Mouse (Mus musculus) hindbrain, postnatal 0 days (tissue): ENCODE data around the gene Oprl1. TPM values are rescaled to one million over a fixed set of nuclear protein-coding genes. Genes with fewer than 3 reads are reported as not detected.

Experiments
- ATAC-seq: fragments of 200-750 bp; cut with Nextera tagmentation; 2 replicates; pipeline ENCODE4 v1.8.0; 2017; ENCODE audit warnings: mild to moderate bottlenecking, moderate TSS enrichment, moderate library complexity
- DNase-seq: peaks from one replicate; pipeline ENCODE4 v3.0.0-alpha.2; 2015; ENCODE audit warnings: low spot score
- H3K27ac ChIP-seq: fragments of 300-500 bp; sonication (generic); 2 replicates; pipeline ENCODE4 v1.5.1; 2014; ENCODE audit warnings: mild to moderate bottlenecking
- H3K27me3 ChIP-seq: fragments of 300-500 bp; sonication (generic); 2 replicates; pipeline ENCODE4 v1.6.1; 2014; ENCODE audit warnings: low read length, mixed read lengths; ENCODE audit not compliant: insufficient read depth
- H3K36me3 ChIP-seq: fragments of 300-500 bp; sonication (generic); 2 replicates; pipeline ENCODE4 v1.6.1; 2014; ENCODE audit warnings: low read length, mixed read lengths; ENCODE audit not compliant: insufficient read depth
- H3K4me1 ChIP-seq: fragments of 300-500 bp; sonication (generic); 2 replicates; pipeline ENCODE4 v1.6.1; 2014; ENCODE audit warnings: antibody characterized with exemption, low read length, mixed read lengths; ENCODE audit not compliant: insufficient read depth
- H3K4me2 ChIP-seq: fragments of 300-500 bp; sonication (generic); 2 replicates; pipeline ENCODE4 v1.6.1; 2014; ENCODE audit warnings: low read depth, mild to moderate bottlenecking, low read length, moderate library complexity, mixed read lengths
- H3K4me3 ChIP-seq: fragments of 300-500 bp; sonication (generic); 2 replicates; pipeline ENCODE4 v1.5.1; 2014; ENCODE audit warnings: low read length
- H3K9ac ChIP-seq: fragments of 300-500 bp; sonication (generic); replicated peaks from 2 replicates; pipeline ENCODE4 v1.6.1; 2014; ENCODE audit warnings: mild to moderate bottlenecking, low read length, moderate library complexity, mixed read lengths
- H3K9me3 ChIP-seq: fragments of 300-500 bp; sonication (generic); 2 replicates; pipeline ENCODE4 v1.6.1; 2016; ENCODE audit warnings: low read length, mixed read lengths
- CTCF ChIP-seq: IDR thresholded peaks from 2 replicates; pipeline ENCODE4 v1.5.1; 2016; ENCODE audit warnings: antibody characterized with exemption, control low read depth, low read depth
- WGBS: fragments of 180-500 bp; shearing (Covaris S2); extraction: QIAGEN DNeasy Blood & Tissue Kit; methylation state at CpG from one replicate; pipeline ENCODE4 v1.1.7; 2014; 5-methylcytosine and 5-hydroxymethylcytosine counted together
- polyA plus RNA-seq: library from polyadenylated mRNA; unstranded; fragments of >200 nt; fragmentation: Nextera tagmentation; extraction: Ambion mirVana; gene quantifications from 2 replicates; pipeline ENCODE4 v1.2.1, GENCODE M21; 2015
- total RNA-seq: library from RNA; depleted of rRNA; stranded (reverse); fragments of >200 nt; gene quantifications from 2 replicates; pipeline ENCODE4 v1.2.3, GENCODE M21; 2014

Gene Oprl1
- total and polyA plus RNA-seq, 2 experiments from 2014 or later = 73.1 to 221 TPM

DNA sequence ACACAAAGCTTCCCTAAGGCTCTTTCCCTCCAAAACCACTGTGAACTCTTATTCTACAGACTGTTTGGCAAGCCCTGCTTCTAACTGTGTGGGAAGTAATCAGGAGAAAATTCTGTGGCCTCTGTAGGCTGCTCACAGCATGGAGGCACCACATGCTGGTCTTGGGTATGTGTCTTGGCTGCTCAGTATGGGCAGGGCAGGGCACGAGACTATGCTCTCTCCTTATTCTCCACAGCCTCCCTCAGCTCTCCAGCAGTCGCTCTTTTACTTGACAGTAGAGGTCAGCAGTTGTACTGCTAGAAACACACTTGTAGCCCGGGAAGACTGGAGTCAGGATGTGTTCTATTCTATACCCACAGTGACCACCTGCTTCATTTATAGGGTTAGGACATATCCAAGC lies 5.2 kb downstream of the Oprl1 start:
- 20% methylated on average over 3 of the region's 3 CpGs for WGBS
- H3K36me3 ChIP-seq = 0 out of 2 replicates have a peak, but pooled peaks cover 4% of the 10 kb centered on the region
- H3K27me3 ChIP-seq = no peaks in the 10 kb centered on the region
- no peak overlapping the region for H3K27ac ChIP-seq
- no peaks in the 10 kb centered on the region for H3K9me3 ChIP-seq
- no peak for DNase-seq
- H3K4me2 ChIP-seq = no peak overlapping the region
- no peak for ATAC-seq
- H3K4me3 ChIP-seq = no peak overlapping the region
- peaks cover 12% of the 10 kb centered on the region; the same call in 1 of the 2 replicates for H3K4me1 ChIP-seq
- TF ChIP-seq CTCF = peak; percentile 23; the same call in 1 of the 2 replicates
- no peak overlapping the region for H3K9ac ChIP-seq

- Histone ChIP-seq H3K4me2 (no peak overlapping the region), H3K4me1 (peaks cover 4% of the 10 kb centered on the region; the same call in 1 of the 2 replicates), H3K27me3 (no peaks in the 10 kb centered on the region), H3K4me3 (no peak overlapping the region), H3K9ac (no peak overlapping the region), H3K9me3 (no peaks in the 10 kb centered on the region), H3K27ac (no peak overlapping the region), H3K36me3 (0 out of 2 replicates have a peak, but pooled peaks cover 8% of the 10 kb centered on the region)
- no peak for TF ChIP-seq CTCF
- ATAC-seq (no peak), DNase-seq (no peak)
Observed at GRCm38 (mm10) chr2:181721200-181721599, 6.4 kb downstream of the Oprl1 start.

GRCm38 (mm10) chr2:181722213-181722612 lies 7.4 kb downstream of the Oprl1 start:
- ATAC-seq = peak; percentile 61; the same call in 1 of the 2 replicates
- no peak overlapping the region for H3K9ac ChIP-seq
- 0 out of 2 replicates have a peak, but pooled peaks cover 8% of the 10 kb centered on the region for H3K36me3 ChIP-seq
- peaks cover 2% of the 10 kb centered on the region; the same call in 1 of the 2 replicates for H3K4me1 ChIP-seq
- H3K4me3 ChIP-seq = no peak overlapping the region
- no peaks in the 10 kb centered on the region for H3K27me3 ChIP-seq
- no peak overlapping the region for H3K27ac ChIP-seq
- WGBS = 17% methylated on average over 3 of the region's 3 CpGs
- peak; percentile 75 for DNase-seq
- H3K9me3 ChIP-seq = no peaks in the 10 kb centered on the region
- peak; percentile 88 for TF ChIP-seq CTCF
- H3K4me2 ChIP-seq = no peak overlapping the region

DNA sequence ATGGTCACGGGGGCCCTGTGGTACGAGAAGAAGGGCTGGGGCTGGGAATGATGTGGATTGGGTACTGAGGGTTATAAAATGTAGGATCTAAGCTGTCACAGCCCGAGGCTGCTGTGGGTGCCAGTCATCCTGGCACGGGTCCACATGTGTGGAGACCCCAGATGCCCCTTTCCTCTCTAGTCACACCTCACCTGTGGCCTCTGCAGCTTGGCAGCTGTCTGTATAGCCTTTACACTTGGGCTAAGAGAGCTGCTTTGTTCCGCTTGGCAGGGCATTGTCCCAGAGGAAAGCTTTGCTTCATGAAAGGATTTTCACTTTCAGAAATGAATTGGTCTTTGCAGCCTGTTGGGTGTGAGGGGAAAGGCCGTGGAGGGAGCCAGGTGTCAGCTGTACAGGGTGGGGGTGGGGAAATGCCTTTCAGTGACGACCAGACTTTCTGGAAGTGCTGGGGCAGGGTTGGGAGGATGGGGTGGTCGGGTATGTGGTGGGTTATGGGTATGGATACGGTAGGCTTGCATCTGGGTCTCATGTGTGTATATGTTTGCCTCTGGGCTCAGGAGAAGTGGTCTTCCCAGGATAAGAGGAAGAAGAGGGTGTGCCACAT lies 12.9 kb downstream of the Oprl1 start:
- no peaks in the 10 kb centered on the region for H3K27me3 ChIP-seq
- no peak for TF ChIP-seq CTCF
- H3K36me3 ChIP-seq = 0 out of 2 replicates have a peak, but pooled peaks cover 4% of the 10 kb centered on the region
- 0 out of 2 replicates have a peak, but pooled peaks cover 4% of the 10 kb centered on the region for H3K4me1 ChIP-seq
- H3K9ac ChIP-seq = no peak overlapping the region
- H3K4me2 ChIP-seq = no peak overlapping the region
- no peak overlapping the region for H3K27ac ChIP-seq
- DNase-seq (peak; percentile 40), ATAC-seq (peak; percentile 74)
- H3K9me3 ChIP-seq = no peaks in the 10 kb centered on the region
- 25% methylated on average over 9 of the region's 9 CpGs for WGBS
- H3K4me3 ChIP-seq = no peak overlapping the region

- WGBS = 55% methylated on average over 3 of the region's 3 CpGs
- Histone ChIP-seq H3K36me3 (0 out of 2 replicates have a peak, but pooled peaks cover 3% of the 10 kb centered on the region), H3K9ac (no peak overlapping the region), H3K27ac (no peak overlapping the region), H3K4me1 (0 out of 2 replicates have a peak, but pooled peaks cover 4% of the 10 kb centered on the region), H3K27me3 (no peaks in the 10 kb centered on the region), H3K4me3 (no peak overlapping the region), H3K4me2 (no peak overlapping the region), H3K9me3 (no peaks in the 10 kb centered on the region)
- DNase-seq (no peak), ATAC-seq (no peak)
- no peak for TF ChIP-seq CTCF
Observed at GRCm38 (mm10) chr2:181730051-181730450, 15.2 kb downstream of the Oprl1 start.

DNA sequence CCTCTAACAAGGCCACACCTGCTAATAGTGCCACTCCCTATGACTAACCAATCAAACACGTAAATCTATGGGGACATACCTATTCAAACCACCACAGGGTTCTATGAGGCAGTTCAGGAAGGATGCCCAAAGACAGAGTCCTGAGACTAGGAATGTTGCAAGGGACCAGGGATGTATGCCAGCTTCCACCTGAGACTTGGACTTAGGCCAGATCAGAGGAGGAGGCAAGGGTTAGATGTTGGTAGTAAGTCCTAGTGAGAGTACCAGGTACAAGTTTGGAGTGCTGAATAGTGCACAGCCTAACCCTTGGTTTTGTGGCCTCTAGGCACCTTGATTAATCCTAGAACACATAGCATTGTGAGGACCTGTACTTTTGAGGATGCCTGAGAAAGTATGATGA lies 37.8 kb downstream of the Oprl1 start:
- TF ChIP-seq CTCF = no peak
- Histone ChIP-seq H3K9me3 (no peaks in the 10 kb centered on the region), H3K4me3 (no peak overlapping the region), H3K4me1 (no peaks in the 10 kb centered on the region), H3K4me2 (no peak overlapping the region), H3K27ac (no peak overlapping the region), H3K9ac (no peak overlapping the region), H3K36me3 (no peaks in the 10 kb centered on the region), H3K27me3 (no peaks in the 10 kb centered on the region)
- 84% methylated on average over 1 of the region's 1 CpGs for WGBS
- DNase-seq = no peak
- ATAC-seq = no peak

GRCm38 (mm10) chr2:181758147-181758725 lies 43.4 kb downstream of the Oprl1 start:
- Histone ChIP-seq H3K27me3 (no peaks in the 10 kb centered on the region), H3K9me3 (no peaks in the 10 kb centered on the region), H3K4me1 (peaks cover 10% of the 10 kb centered on the region; the same call in 1 of the 2 replicates), H3K9ac (no peak overlapping the region), H3K36me3 (no peaks in the 10 kb centered on the region), H3K4me2 (no peak overlapping the region), H3K4me3 (no peak overlapping the region), H3K27ac (peak overlapping the region; percentile 52; the same call in 1 of the 2 replicates)
- ATAC-seq = no peak
- TF ChIP-seq CTCF = no peak
- 53% methylated on average over 2 of the region's 2 CpGs for WGBS
- no peak for DNase-seq
